Mouse (Mus musculus): ENCODE results near the gene Ybx2.
A peak's percentile ranks its signal among the peaks of the same experiment; 100 is the strongest.

Gene Ybx2

DNA sequence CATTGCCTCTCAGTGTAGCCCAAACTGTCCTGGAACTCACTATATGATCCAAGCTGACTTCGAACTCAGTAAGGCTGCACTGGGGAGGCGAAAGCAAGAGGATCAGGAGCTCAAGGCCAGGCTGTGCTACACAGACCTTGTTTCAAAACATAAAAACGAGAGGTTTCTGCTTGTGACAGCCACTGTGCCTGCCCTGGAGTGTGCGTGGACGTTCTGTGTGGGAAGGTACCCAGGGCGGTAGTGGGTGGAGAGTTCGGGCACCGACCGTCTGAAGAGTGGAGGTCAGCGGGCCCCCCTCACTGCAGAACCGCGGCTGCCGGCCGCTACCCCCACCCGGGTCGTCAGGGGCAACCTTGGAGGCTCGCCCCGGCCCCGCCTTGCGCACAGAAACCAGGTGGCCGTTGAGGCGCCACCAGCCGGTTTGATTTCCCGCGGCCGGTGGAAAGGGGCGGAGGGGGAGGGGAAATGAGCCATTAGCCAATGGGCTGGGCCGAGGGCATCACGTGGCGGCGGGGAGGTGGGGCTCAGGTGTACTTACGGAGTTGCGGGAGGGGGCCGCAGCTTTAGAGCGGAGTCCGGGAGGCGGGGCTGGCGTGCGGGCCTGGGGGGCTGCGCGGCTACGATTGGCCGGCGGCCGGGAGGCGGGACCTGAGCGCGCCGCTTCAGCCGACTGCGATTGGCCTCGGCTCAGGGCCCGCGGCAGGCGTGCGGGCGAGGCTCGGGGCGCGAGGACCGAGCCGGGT is at the start of gene Ybx2:
Ybx2 (plus strand) TSS at position 660 of the 743 bp plus-strand sequence.
- ATAC-seq (ENCODE audit: insufficient number of reproducible peaks, low FRiP score, low TSS enrichment) = peak; percentile 75; the same call in 1 of the 2 replicates

- no peak for ATAC-seq (ENCODE audit: insufficient number of reproducible peaks, low FRiP score, low TSS enrichment)
Observed at GRCm38 (mm10) chr11:69886907-69887635, 48.5 kb upstream of the Ybx2 start.

GRCm38 (mm10) chr11:69891482-69891881 is 44.1 kb upstream of the Ybx2 start:
- no peak for ATAC-seq (ENCODE audit: insufficient number of reproducible peaks, low FRiP score, low TSS enrichment)

- no peak for ATAC-seq (ENCODE audit: insufficient number of reproducible peaks, low FRiP score, low TSS enrichment)
Observed at GRCm38 (mm10) chr11:69894671-69895070, 40.9 kb upstream of the Ybx2 start.

GRCm38 (mm10) chr11:69895291-69895690 is 40.3 kb upstream of the Ybx2 start, which contains the start of gene Acap1:
Gene Acap1, minus strand, starts transcription at chr11:69895539.
- no peak for ATAC-seq (ENCODE audit: insufficient number of reproducible peaks, low FRiP score, low TSS enrichment)

DNA sequence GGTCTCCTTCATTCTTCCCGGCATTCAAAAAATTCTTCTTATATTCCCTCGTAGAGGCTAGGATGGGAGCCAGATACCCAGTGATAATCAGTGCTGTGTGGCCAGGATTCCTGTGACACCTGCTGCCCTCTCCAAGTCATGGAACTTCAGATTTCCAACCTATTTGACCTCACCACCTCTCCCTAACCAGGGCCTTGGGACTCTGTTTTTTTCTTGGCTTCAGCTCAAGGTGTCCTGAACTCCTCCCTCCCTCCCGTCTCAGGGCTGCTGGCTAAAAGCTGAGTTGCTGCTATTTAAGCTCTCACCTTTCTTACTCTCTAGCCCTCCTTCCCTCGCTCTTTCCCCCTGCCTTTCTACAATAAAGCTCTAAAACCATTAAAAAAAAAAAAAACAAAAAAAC is 35.7 kb upstream of the Ybx2 start:
- no peak for ATAC-seq (ENCODE audit: insufficient number of reproducible peaks, low FRiP score, low TSS enrichment)

DNA sequence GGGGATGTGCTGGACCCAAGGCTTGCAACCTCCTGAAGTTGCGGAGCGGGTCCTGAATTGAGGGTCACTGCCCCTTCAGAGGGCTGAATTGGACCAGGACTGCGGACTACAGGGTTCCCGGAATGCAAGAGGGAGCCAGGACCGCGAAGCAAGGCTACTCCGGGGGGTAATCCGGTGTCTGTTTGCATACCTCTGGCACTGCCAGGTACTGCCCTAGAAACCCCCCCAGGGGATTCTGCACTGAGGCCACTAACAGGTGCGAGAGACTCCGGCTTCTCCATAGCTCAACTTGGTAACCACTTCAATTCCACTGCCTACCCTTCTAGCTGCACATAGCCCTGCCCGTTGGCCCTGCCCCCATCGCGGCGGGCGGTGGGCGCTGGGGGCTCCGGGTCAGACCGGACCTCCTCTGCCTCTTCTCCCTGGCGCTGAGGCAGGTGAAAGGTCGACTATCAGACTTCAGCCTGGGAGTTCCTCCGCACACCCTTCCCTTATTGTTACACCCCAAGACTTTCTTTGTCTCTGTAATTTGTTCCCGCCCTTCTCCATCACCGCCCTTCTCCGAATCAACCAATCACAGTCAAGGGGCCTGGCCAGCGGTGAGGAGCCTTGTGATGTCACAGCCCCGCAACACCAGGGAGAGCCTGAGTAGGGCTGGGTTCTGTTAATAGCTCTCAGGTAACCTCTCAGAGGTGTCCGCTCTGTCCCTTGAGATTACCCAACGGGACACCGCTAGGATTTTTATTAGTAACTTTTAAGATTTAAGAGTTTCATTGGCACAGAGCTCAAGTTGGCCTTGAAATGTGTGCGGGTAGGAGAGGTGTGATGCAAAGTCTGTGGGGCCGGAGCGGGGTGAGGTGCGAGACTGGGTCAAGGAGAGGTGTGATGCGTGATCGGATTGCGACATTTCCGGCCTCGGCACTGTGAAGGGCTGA is 34.9 kb upstream of the Ybx2 start, which contains the start of the genes 2810408A11Rik and Neurl4:
2810408A11Rik (minus strand) TSS at position 517 of the 935 bp plus-strand sequence.
Neurl4 (plus strand) TSS at position 602 of the 935 bp plus-strand sequence.
- peak; percentile 94 for ATAC-seq (ENCODE audit: insufficient number of reproducible peaks, low FRiP score, low TSS enrichment)

DNA sequence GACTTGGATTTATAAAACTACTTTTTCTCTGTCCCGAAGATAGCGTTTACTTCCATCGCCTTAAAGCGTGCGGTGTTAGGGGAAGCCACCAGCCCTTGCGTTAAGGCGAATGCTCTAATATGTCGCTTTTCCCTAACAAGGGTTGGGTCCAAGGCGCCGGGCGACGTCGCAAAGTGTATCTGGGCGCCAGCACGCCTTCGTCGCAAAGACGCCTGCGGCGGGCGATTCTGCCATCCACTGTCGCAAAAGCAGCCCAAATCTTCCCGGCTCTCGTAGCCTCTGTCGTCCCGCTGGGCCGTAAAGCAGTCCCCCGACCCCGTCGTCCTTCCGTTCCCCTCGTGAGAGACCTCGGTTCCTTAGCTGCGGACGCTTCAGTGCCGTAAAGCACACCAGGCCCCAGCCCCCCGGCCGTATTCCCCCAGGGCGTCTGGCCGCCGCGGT is 34.2 kb upstream of the Ybx2 start:
- peak; percentile 51; the same call in 1 of the 2 replicates for ATAC-seq (ENCODE audit: insufficient number of reproducible peaks, low FRiP score, low TSS enrichment)

DNA sequence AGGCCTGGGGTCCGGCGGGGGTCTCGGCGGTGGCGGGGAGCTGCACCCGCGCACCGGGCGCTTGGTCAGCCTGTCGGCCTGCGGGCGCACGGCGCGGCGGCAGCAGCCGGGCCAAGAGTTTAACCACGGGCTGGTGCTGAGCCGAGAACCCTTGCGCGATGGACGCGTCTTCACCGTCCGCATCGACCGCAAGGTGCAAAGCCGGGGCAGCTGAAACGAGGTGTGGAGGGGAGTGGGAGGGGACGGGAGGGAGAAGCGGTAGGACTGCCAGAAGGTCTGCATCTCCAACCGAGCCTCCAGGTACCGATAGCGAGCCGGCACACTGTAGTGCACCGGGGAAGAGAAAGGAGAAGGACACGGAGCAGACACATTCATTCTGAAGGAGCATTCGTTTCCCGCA is 33.6 kb upstream of the Ybx2 start:
- no peak for ATAC-seq (ENCODE audit: insufficient number of reproducible peaks, low FRiP score, low TSS enrichment)

DNA sequence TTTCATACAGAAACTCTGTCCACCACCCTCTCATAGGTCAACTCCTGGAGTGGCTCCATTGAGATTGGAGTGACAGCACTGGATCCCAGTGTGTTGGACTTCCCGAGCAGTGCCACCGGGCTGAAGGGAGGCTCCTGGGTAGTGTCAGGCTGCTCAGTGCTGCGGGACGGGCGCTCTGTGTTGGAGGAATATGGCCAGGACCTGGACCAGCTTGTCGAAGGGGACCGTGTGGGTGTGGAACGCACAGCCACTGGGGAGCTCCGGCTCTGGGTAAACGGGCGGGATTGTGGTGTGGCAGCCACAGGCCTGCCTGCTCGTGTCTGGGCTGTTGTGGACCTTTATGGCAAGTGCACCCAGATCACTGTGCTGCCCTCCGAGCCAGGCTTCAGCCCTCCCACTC is 32.6 kb upstream of the Ybx2 start:
- ATAC-seq (ENCODE audit: insufficient number of reproducible peaks, low FRiP score, low TSS enrichment) = no peak

- no peak for ATAC-seq (ENCODE audit: insufficient number of reproducible peaks, low FRiP score, low TSS enrichment)
Observed at GRCm38 (mm10) chr11:69904311-69904710, 31.3 kb upstream of the Ybx2 start.

DNA sequence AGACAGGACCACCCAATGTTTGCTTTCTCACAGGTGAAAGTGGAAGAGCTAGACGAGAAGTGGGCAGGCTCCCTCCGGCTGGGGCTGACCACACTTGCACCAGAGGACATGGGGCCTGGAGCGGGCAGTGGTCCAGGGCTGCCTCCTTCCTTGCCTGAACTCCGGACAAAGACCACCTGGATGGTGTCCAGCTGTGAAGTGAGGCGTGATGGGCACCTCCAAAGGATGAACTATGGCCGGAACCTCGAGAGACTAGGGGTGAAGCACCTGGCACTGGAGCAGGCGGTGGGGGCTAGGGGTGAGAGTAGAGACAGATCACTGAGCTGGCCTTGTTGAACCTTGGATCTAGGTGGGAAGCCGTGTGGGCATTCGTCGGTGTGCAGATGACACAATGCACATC is 27.0 kb upstream of the Ybx2 start:
- no peak for ATAC-seq (ENCODE audit: insufficient number of reproducible peaks, low FRiP score, low TSS enrichment)

DNA sequence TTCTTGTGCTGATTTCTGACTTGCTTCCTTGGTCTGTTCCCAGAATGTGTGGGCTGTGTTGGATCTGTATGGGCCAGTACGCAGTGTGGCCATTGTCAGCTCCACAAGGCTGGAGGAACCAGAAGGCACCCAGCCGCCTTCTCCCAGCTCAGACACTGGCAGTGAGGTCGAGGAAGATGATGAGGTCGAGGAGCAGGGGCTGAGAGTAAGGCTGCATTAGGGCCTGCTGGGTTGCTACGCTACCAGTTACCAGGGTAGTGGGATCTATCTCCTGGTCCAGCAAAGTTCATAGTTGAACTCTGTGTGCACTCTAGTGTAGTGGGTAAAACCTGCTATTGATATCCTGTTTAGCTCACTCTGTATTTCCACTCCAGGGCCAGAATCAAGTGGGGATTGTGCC is 26.4 kb upstream of the Ybx2 start:
- ATAC-seq (ENCODE audit: insufficient number of reproducible peaks, low FRiP score, low TSS enrichment) = no peak

DNA sequence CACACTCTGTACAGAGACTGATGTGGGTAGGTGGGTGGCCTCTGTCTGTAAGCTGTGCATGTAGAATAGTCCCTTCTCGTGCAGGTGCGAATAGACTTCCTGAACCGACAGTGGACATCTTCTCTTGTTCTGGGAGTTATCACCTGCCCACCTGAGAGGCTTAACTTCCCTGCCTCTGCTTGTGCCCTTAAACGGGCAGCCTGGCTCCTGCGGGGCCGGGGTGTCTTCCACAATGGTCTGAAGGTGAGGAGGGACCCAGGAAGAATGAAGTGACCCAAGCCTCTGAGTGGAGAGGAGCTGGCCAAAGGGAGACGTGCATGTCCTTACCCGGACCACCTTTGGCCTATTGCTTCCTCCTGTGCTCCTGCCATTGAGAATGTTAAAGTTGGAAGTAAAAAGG is 25.4 kb upstream of the Ybx2 start:
- no peak for ATAC-seq (ENCODE audit: insufficient number of reproducible peaks, low FRiP score, low TSS enrichment)

DNA sequence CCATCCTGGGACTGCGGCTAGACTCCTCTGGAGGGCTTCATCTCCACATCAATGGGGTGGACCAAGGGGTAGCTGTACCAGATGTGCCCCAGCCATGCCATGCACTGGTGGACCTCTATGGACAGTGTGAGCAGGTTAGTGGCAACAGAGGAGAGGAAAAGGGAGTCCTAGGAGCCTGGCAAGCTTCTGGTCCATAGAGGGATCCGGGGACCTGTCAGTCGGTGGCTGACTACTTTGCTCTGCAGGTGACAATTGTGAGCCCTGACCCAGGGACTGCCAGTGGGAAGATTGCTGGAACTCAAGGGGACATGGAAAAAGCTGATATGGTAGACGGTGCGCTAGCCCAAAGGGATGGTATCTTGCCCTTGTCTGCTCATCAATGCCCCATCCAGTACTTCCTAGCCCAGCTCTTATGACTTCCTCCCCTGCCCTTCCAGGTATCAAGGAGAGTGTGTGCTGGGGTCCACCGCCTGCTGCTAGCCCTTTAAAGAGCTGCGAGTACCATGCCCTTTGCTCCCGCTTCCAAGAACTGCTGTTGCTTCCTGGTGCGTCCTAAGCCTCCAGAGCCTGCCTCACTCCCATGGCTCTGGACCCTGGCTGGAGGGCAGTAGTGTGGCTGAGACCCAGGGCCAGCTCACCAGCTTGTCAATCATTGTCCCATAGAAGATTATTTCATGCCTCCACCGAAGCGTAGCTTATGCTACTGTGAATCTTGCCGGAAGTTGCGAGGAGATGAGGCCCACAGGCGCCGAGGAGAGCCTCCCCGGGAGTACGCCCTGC is 24.6 kb upstream of the Ybx2 start:
- ATAC-seq (ENCODE audit: insufficient number of reproducible peaks, low FRiP score, low TSS enrichment) = no peak

DNA sequence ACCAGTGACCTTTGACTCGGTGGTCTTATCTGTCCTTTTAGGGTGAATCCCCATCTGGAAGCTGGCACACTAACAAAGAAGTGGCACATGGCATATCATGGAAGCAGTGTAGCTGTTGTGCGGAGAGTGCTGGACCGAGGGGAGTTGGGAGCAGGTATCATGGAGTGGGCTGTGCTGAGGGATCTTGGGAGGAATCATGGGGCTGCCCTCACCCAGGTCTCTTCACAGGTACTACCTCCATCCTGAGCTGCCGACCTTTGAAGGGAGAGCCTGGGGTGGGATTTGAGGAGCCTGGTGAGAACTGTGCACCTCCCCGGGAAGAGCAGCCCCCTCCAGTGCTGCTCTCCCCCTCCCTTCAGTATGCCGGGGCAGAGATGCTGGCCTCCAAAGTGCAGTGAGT is 23.9 kb upstream of the Ybx2 start:
- no peak for ATAC-seq (ENCODE audit: insufficient number of reproducible peaks, low FRiP score, low TSS enrichment)

- no peak for ATAC-seq (ENCODE audit: insufficient number of reproducible peaks, low FRiP score, low TSS enrichment)
Observed at GRCm38 (mm10) chr11:69912716-69913530, 22.7 kb upstream of the Ybx2 start.

- peak; percentile 76; the same call in 1 of the 2 replicates for ATAC-seq (ENCODE audit: insufficient number of reproducible peaks, low FRiP score, low TSS enrichment)
Observed at GRCm38 (mm10) chr11:69913554-69914371, 21.8 kb upstream of the Ybx2 start, which contains the start of gene Gps2. Gene Gps2, plus strand, starts transcription at chr11:69913888.
